Mouse (Mus musculus): ENCODE measurements around the gene Tecpr2. TPM values are rescaled to one million over a fixed set of nuclear protein-coding genes. Genes with fewer than 3 reads are reported as not detected.

The Tecpr2 gene
- total and polyA plus RNA-seq, 3 experiments: 5.8 to 5.9 TPM; not detected in 1

GRCm38 (mm10) chr12:110870107-110870506 is 19.0 kb upstream of the Tecpr2 start (continued):
- TF ChIP-seq GATA1 (IDR thresholded peaks at IDR 0.05; ENCODE audit: low read depth, low read length): no peak
- TF ChIP-seq UBTF (IDR thresholded peaks at IDR 0.05; ENCODE audit: borderline replicate concordance, insufficient read depth, low read depth, low read length): no peak

- no peak overlapping the region for H3K27ac ChIP-seq (ENCODE audit: control insufficient read depth, low read depth, low read length)
- H3K9ac ChIP-seq (ENCODE audit: control insufficient read depth, low read depth, low read length, poor library complexity, severe bottlenecking): no peak overlapping the region
- no peaks in the 10 kb centered on the region for H3K9me3 ChIP-seq (replicated peaks; ENCODE audit: insufficient read depth, low read length)
- TF ChIP-seq ZKSCAN1 (IDR thresholded peaks at IDR 0.05; ENCODE audit: low read depth, low read length) (no peak), MAX (IDR thresholded peaks at IDR 0.05; ENCODE audit: low read length) (no peak), CTCF (IDR thresholded peaks at IDR 0.05 in 2 of 3, conservative IDR thresholded peaks at IDR 0.05 in 1 of 3; ENCODE audit: control insufficient read depth in 1 of 3, insufficient read depth in 1 of 3, low read depth in 2 of 3, low read length in 3 of 3, poor library complexity in 1 of 3, severe bottlenecking in 1 of 3) (no peak), MAFK (IDR thresholded peaks at IDR 0.05; ENCODE audit: borderline replicate concordance, low read depth, low read length) (no peak), BHLHE40 (IDR thresholded peaks at IDR 0.05; ENCODE audit: borderline replicate concordance, low read depth, low read length) (no peak), E2F4 (IDR thresholded peaks at IDR 0.05; ENCODE audit: borderline replicate concordance, low read depth, low read length) (no peak), TBP (IDR thresholded peaks at IDR 0.05; ENCODE audit: low read depth, low read length) (no peak), POLR2AphosphoS2 (IDR thresholded peaks at IDR 0.05; ENCODE audit: low read length) (no peak), CHD2 (IDR thresholded peaks at IDR 0.05; ENCODE audit: low read length) (no peak), RAD21 (IDR thresholded peaks at IDR 0.05; ENCODE audit: low read depth, low read length) (no peak), MYC (IDR thresholded peaks at IDR 0.05; ENCODE audit: low read depth, low read length) (no peak), NELFE (IDR thresholded peaks at IDR 0.05; ENCODE audit: low read depth, low read length) (no peak)
- no peaks in the 10 kb centered on the region for H3K79me2 ChIP-seq (ENCODE audit: control insufficient read depth, insufficient read depth, low read length, poor library complexity)
- no peak for DNase-seq (ENCODE audit: low read depth, low spot score)
- peaks cover 0 to 7% of the 10 kb centered on the region in 2 experiments; a peak in 2 of 4 replicates for H3K36me3 ChIP-seq (ENCODE audit: control insufficient read depth in 1 of 2, insufficient read depth in 2 of 2, low read length in 2 of 2)
- no peaks in the 10 kb centered on the region for H3K27me3 ChIP-seq (ENCODE audit: control insufficient read depth in 1 of 2, insufficient read depth in 2 of 2, low read length in 2 of 2)
- no peak overlapping the region for H3K4me3 ChIP-seq (ENCODE audit: control insufficient read depth in 1 of 2, insufficient read depth in 1 of 2, low read depth in 2 of 2, low read length in 2 of 2)
- peaks cover 0 to 9% of the 10 kb centered on the region in 2 experiments; a peak in 2 of 4 replicates for H3K4me1 ChIP-seq (ENCODE audit: control insufficient read depth in 1 of 2, insufficient read depth in 2 of 2, low read length in 2 of 2)
Observed at GRCm38 (mm10) chr12:110871247-110871646, 17.8 kb upstream of the Tecpr2 start.

GRCm38 (mm10) chr12:110875351-110875750 is 13.7 kb upstream of the Tecpr2 start:
- TF ChIP-seq GATA1 (IDR thresholded peaks at IDR 0.05; ENCODE audit: low read depth, low read length): no peak
- TF ChIP-seq TBP (IDR thresholded peaks at IDR 0.05; ENCODE audit: low read depth, low read length): no peak
- TF ChIP-seq TCF12 (IDR thresholded peaks at IDR 0.05; ENCODE audit: low read depth, low read length): no peak
- TF ChIP-seq E2F4 (IDR thresholded peaks at IDR 0.05; ENCODE audit: borderline replicate concordance, low read depth, low read length): no peak
- TF ChIP-seq CHD2 (IDR thresholded peaks at IDR 0.05; ENCODE audit: low read length): no peak
- TF ChIP-seq KAT2A (conservative IDR thresholded peaks at IDR 0.05; ENCODE audit: low read depth, low read length): no peak
- no peak for TF ChIP-seq MYC (IDR thresholded peaks at IDR 0.05; ENCODE audit: low read depth, low read length)
- no peak for TF ChIP-seq ZNF384 (IDR thresholded peaks at IDR 0.05; ENCODE audit: low read depth, low read length)
- TF ChIP-seq MAFK (IDR thresholded peaks at IDR 0.05; ENCODE audit: borderline replicate concordance, low read depth, low read length): no peak
- no peak for TF ChIP-seq USF2 (IDR thresholded peaks at IDR 0.05; ENCODE audit: borderline replicate concordance in 1 of 2, insufficient read depth in 1 of 2, low read depth in 1 of 2, low read length in 2 of 2)
- no peak for TF ChIP-seq RCOR1 (IDR thresholded peaks at IDR 0.05; ENCODE audit: low read depth, low read length)
- no peak for TF ChIP-seq NRF1 (IDR thresholded peaks at IDR 0.05; ENCODE audit: insufficient read depth, low read depth, low read length, poor library complexity, severe bottlenecking)
- TF ChIP-seq MEF2A (IDR thresholded peaks at IDR 0.05; ENCODE audit: extremely low read depth, insufficient replicate concordance, low read depth, low read length, poor library complexity, severe bottlenecking): no peak
- TF ChIP-seq MAZ (IDR thresholded peaks at IDR 0.05; ENCODE audit: low read depth, low read length): no peak
- no peak for TF ChIP-seq GABPA (IDR thresholded peaks at IDR 0.05; ENCODE audit: low read depth, low read length)
- no peaks in the 10 kb centered on the region for H3K9me3 ChIP-seq (replicated peaks; ENCODE audit: insufficient read depth, low read length)
- H3K4me3 ChIP-seq (ENCODE audit: control insufficient read depth in 1 of 2, insufficient read depth in 1 of 2, low read depth in 2 of 2, low read length in 2 of 2): no peak overlapping the region
- no peaks in the 10 kb centered on the region for H3K79me2 ChIP-seq (ENCODE audit: control insufficient read depth, insufficient read depth, low read length, poor library complexity)
- peaks cover 0 to 4% of the 10 kb centered on the region in 2 experiments; a peak in 1 of 4 replicates for H3K4me1 ChIP-seq (ENCODE audit: control insufficient read depth in 1 of 2, insufficient read depth in 2 of 2, low read length in 2 of 2)
- H3K36me3 ChIP-seq (ENCODE audit: control insufficient read depth in 1 of 2, insufficient read depth in 2 of 2, low read length in 2 of 2): peaks cover 5 to 10% of the 10 kb centered on the region in 2 experiments; a peak in 3 of 4 replicates
- no peak overlapping the region for H3K27ac ChIP-seq (ENCODE audit: control insufficient read depth, low read depth, low read length)
- DNase-seq (ENCODE audit: low read depth, low spot score): no peak
- H3K9ac ChIP-seq (ENCODE audit: control insufficient read depth, low read depth, low read length, poor library complexity, severe bottlenecking): no peak overlapping the region
- no peaks in the 10 kb centered on the region for H3K27me3 ChIP-seq (ENCODE audit: control insufficient read depth in 1 of 2, insufficient read depth in 2 of 2, low read length in 2 of 2)

All from MEL (cell line).